Mouse (Mus musculus): ENCODE measurements around the gene Eif1b. TPM values are rescaled to one million over a fixed set of nuclear protein-coding genes. Genes with fewer than 3 reads are reported as not detected.
A peak's percentile ranks its signal among the peaks of the same experiment; 100 is the strongest.

Gene Eif1b
- polyA plus RNA-seq (2016; fragmentation: Nextera tagmentation; extraction: Ambion mirVana) = 234 and 237 TPM in 2 replicates

DNA sequence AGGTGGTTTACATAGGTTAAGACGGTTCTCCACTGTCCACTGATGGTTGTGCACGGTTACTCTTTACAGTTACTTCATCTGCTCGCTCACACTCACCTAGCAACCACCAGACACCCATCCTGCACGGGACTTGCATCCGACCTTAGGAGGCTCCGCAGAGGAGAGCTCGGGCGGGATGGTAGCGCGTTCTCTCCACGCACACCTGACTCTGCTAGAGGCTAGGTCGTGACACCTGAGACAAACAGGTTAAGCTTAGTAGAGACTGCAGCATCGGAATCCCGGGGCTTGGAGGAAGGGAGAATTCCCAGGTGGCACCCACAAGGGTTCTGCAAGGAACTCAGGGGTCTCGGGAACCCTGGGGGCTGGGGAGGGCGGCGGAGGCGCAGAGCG is at the start of gene Eif1b:
Eif1b (plus strand) TSS at position 223 of the 390 bp plus-strand sequence.
- H3K4me2 ChIP-seq (replicated peaks) = peak within 1 kb of the TSS; percentile 94
- no peaks in the 10 kb centered on the region for H3K27me3 ChIP-seq
- H3K9ac ChIP-seq = peak within 1 kb of the TSS; percentile 99
- peaks cover 14% of the 10 kb centered on the region for H3K4me1 ChIP-seq
- WGBS = 4% methylated on average over 19 of the region's 19 CpGs
- H3K9me3 ChIP-seq = no peaks in the 10 kb centered on the region
- peak within 1 kb of the TSS; percentile 99 for H3K4me3 ChIP-seq
- peak within 1 kb of the TSS; percentile 93 for H3K27ac ChIP-seq
- H3K36me3 ChIP-seq = peaks cover 24% of the 10 kb centered on the region
- peak; percentile 0; the same call in 1 of the 2 replicates for ATAC-seq (ENCODE audit: insufficient number of reproducible peaks, insufficient read depth, low FRiP score, low TSS enrichment)

DNA sequence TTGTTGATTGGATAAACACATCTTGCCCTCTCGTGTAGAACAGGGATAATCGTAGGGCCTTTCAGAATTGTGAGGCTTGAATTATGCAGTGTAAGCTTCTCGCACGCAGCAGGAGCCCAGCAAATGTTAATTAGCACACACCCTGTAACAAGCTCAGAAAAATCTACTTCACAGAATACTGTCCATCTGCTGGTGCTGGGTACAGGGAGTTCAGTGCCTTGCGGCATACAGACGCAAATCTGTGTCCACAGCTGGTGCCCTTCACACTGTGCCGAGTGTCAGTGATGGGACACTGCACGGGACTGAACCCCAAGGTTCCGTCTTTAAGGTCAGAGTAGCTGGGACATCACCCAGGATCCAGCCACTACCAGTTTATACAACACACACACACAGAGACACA is 47.4 kb upstream of the Eif1b start:
- Histone ChIP-seq H3K36me3 (no peaks in the 10 kb centered on the region), H3K9me3 (no peaks in the 10 kb centered on the region), H3K9ac (no peak overlapping the region), H3K4me1 (no peaks in the 10 kb centered on the region; the same call in 1 of the 2 replicates), H3K4me2 (replicated peaks) (no peak overlapping the region), H3K27me3 (no peaks in the 10 kb centered on the region; the same call in 1 of the 2 replicates), H3K4me3 (no peak overlapping the region), H3K27ac (no peak overlapping the region)
- no peak for ATAC-seq (ENCODE audit: insufficient number of reproducible peaks, insufficient read depth, low FRiP score, low TSS enrichment)
- 79% methylated on average over 9 of the region's 9 CpGs for WGBS

DNA sequence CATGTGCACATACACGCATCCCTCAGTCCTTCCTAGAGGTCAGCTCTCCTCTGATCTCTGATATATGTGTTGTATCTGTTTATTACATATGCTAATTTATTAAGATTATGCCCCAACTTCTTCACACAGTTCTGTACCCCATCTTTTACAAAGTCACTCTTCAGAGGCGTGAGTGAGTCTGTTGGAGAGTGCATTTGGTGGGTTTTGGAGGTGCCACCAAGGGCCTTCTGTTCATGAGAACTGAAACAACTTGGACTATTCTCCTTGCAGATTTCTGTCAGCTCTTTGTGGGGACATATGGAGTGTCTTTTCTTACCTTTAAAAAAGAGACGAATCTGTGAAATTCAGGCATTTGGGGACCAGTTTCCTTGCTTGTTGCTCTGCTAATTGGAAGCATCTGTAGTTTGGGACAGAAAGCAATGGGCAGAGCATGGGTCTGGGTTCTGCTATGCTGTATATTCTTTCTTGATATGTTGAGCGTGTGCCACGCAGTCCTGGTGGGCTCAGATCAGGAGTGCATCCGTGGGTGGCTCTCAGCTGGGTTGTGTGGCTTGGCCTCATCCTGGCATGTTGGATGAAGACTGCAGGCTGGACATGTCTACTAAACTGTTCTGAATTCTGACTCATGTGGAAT is 42.2 kb upstream of the Eif1b start:
- no peak for ATAC-seq (ENCODE audit: insufficient number of reproducible peaks, insufficient read depth, low FRiP score, low TSS enrichment)
- Histone ChIP-seq H3K9ac (no peak overlapping the region), H3K27ac (no peak overlapping the region), H3K36me3 (no peaks in the 10 kb centered on the region), H3K4me1 (no peaks in the 10 kb centered on the region; the same call in 1 of the 2 replicates), H3K4me3 (no peak overlapping the region), H3K9me3 (no peaks in the 10 kb centered on the region), H3K4me2 (replicated peaks) (no peak overlapping the region), H3K27me3 (no peaks in the 10 kb centered on the region)
- WGBS = 67% methylated on average over 6 of the region's 6 CpGs

DNA sequence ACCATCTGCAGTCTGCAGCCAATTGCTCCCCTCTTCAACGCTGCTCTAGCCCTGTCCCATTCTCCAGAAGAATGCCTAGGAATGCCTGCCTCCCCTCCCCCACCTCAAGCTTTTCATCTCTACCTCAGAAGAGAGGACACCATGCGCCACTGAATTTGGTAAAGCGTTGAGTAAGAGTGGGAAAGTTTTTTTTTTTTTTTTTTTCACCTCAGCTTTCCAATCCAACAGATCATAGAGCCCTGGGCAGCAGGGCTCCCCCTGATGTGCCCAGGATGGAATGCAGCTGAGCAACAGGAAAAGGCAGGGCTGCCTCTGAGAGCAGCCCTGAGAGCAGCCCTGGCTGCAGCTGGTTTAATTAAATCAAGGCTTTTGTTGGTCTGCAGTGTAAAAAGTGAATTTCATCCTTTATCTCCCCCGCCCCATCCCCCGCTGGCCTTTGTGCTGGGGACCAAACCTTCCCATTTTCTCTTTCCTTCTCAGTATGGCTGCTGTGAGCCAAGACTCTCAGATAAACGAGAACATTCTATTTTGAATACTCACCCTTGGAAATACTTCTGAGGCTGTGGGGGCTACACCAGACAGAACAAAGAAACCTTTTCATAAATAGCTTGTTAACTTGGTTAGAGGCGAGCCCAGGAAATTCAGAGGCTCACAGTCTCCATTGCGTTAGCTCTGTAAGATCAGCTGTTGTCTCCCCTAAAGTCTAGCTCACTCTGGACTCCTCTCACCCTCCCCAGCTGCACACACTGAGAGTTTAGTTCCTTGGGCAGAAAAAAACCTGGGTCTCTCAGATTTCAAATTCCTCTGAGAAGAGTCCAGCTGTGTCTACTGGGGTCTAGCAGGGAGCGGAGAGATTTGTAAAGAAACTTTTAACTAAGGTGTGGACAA is 36.0 kb upstream of the Eif1b start:
- no peak overlapping the region for H3K4me3 ChIP-seq
- no peaks in the 10 kb centered on the region for H3K27me3 ChIP-seq
- H3K9ac ChIP-seq = no peak overlapping the region
- 8% methylated on average over 9 of the region's 9 CpGs for WGBS
- H3K9me3 ChIP-seq = no peaks in the 10 kb centered on the region
- H3K4me2 ChIP-seq (replicated peaks) = 0 out of 2 replicates have a peak overlapping the region, but pooled peaks have one; percentile 19
- H3K4me1 ChIP-seq = peaks cover 16% of the 10 kb centered on the region
- peak; percentile 70 for ATAC-seq (ENCODE audit: insufficient number of reproducible peaks, insufficient read depth, low FRiP score, low TSS enrichment)
- peak overlapping the region; percentile 87 for H3K27ac ChIP-seq
- H3K36me3 ChIP-seq = no peaks in the 10 kb centered on the region

DNA sequence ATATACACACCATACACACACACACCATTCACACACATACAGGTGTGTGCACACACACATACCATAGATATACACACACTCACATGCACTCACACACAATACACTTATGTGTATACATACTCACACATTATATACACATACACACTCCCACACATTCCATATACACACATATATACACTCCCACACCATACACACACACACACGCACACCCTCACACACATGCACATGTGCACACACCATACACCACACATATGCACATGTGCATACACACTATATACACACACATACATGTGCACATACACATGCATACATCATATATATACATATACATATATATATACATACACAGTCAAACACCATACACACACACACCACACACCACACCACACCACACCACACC is 21.6 kb upstream of the Eif1b start:
- no peak overlapping the region for H3K27ac ChIP-seq
- no peak overlapping the region for H3K4me3 ChIP-seq
- no peak for ATAC-seq (ENCODE audit: insufficient number of reproducible peaks, insufficient read depth, low FRiP score, low TSS enrichment)
- 89% methylated on average over 1 of the region's 1 CpGs for WGBS
- H3K36me3 ChIP-seq = no peaks in the 10 kb centered on the region
- peaks cover 4% of the 10 kb centered on the region; the same call in 1 of the 2 replicates for H3K4me1 ChIP-seq
- H3K9me3 ChIP-seq = no peaks in the 10 kb centered on the region
- H3K9ac ChIP-seq = no peak overlapping the region
- no peaks in the 10 kb centered on the region for H3K27me3 ChIP-seq
- no peak overlapping the region for H3K4me2 ChIP-seq (replicated peaks)

GRCm38 (mm10) chr9:120481644-120482043 is 10.4 kb upstream of the Eif1b start:
- H3K9me3 ChIP-seq = no peaks in the 10 kb centered on the region
- no peaks in the 10 kb centered on the region for H3K27me3 ChIP-seq
- H3K4me3 ChIP-seq = no peak overlapping the region
- no peak for ATAC-seq (ENCODE audit: insufficient number of reproducible peaks, insufficient read depth, low FRiP score, low TSS enrichment)
- WGBS = 83% methylated on average over 3 of the region's 3 CpGs
- no peaks in the 10 kb centered on the region for H3K36me3 ChIP-seq
- no peak overlapping the region for H3K27ac ChIP-seq
- no peak overlapping the region for H3K4me2 ChIP-seq (replicated peaks)
- no peaks in the 10 kb centered on the region for H3K4me1 ChIP-seq
- H3K9ac ChIP-seq = no peak overlapping the region

GRCm38 (mm10) chr9:120482382-120482781 is 9.7 kb upstream of the Eif1b start:
- no peaks in the 10 kb centered on the region for H3K9me3 ChIP-seq
- ATAC-seq (ENCODE audit: insufficient number of reproducible peaks, insufficient read depth, low FRiP score, low TSS enrichment) = no peak
- 92% methylated on average over 4 of the region's 4 CpGs for WGBS

DNA sequence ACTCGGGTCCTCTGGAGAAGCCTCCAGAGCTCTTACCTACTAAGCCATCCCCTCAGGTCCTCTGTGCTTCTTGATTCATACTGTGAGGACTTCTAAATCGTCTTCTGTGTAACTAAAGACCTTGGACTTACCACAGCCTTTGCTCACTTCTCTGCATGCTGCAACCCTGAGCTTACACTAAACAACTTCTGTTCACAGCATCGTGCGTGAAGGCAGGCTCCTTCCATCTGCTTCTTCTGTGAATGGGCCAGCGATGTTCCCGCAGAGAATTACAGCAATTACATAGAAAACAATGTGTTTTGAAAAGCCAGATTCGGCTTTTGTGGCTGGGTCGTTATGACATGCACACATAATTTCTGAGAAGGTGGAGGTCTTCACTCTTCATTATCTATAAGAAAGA is 8.9 kb upstream of the Eif1b start:
- Histone ChIP-seq H3K9me3 (no peaks in the 10 kb centered on the region), H3K27ac (no peak overlapping the region), H3K4me1 (no peaks in the 10 kb centered on the region), H3K36me3 (no peaks in the 10 kb centered on the region), H3K27me3 (no peaks in the 10 kb centered on the region), H3K4me3 (no peak overlapping the region), H3K9ac (no peak overlapping the region), H3K4me2 (replicated peaks) (no peak overlapping the region)
- 85% methylated on average over 8 of the region's 8 CpGs for WGBS
- ATAC-seq (ENCODE audit: insufficient number of reproducible peaks, insufficient read depth, low FRiP score, low TSS enrichment) = no peak

More at GRCm38 (mm10) chr9:120482382-120482781, 9.7 kb upstream of the Eif1b start:
- Histone ChIP-seq H3K4me1 (no peaks in the 10 kb centered on the region), H3K27ac (no peak overlapping the region), H3K4me2 (replicated peaks) (no peak overlapping the region), H3K27me3 (no peaks in the 10 kb centered on the region), H3K4me3 (no peak overlapping the region), H3K9ac (no peak overlapping the region), H3K36me3 (no peaks in the 10 kb centered on the region)

DNA sequence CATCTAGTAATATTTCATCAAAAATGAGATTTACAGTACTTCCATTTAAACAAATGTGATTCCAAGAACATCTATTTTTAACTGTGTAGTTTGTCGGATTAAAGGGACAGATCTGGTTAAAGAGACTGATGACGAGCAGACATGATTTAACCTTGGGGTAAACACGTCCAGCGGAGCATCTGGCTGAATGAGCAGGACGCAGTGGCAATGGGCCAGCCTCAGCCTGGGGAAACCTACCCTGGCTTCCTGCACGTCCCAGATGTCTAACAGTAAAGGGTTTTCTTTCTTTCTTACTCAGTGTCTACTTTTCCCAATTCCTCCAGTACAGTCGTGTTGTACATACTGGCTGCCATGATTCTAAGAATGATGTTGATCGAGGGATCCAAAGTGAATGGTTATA is 5.0 kb upstream of the Eif1b start:
- no peak for ATAC-seq (ENCODE audit: insufficient number of reproducible peaks, insufficient read depth, low FRiP score, low TSS enrichment)
- Histone ChIP-seq H3K4me1 (no peaks in the 10 kb centered on the region), H3K36me3 (no peaks in the 10 kb centered on the region), H3K4me3 (no peak overlapping the region), H3K9ac (no peak overlapping the region), H3K9me3 (no peaks in the 10 kb centered on the region), H3K27ac (no peak overlapping the region), H3K4me2 (replicated peaks) (no peak overlapping the region), H3K27me3 (no peaks in the 10 kb centered on the region)
- 80% methylated on average over 8 of the region's 8 CpGs for WGBS

DNA sequence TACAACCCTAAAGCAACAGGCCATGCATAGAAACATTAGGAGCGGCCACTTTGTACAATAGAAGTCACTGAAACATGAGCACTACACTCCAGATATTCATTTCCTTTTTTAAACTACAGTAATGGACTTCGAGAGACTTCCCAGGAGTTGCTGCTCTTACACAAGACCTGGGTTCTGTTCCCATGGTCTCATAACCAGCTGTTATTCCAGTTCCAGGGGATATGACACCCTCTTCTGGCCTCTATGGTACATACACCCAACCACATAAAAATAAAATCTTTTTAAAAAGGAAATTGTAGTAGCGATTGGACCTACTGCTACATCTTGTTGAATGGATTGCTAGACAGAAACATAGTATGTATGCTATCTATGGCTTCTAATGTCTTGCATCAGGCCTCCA is 523 bp upstream of the Eif1b start:
- Histone ChIP-seq H3K4me2 (replicated peaks) (peak overlapping the region; percentile 94), H3K27ac (no peak overlapping the region), H3K27me3 (no peaks in the 10 kb centered on the region), H3K4me3 (peak overlapping the region; percentile 99; the same call in 1 of the 2 replicates), H3K9ac (no peak overlapping the region), H3K36me3 (peaks cover 24% of the 10 kb centered on the region), H3K4me1 (peaks cover 14% of the 10 kb centered on the region), H3K9me3 (no peaks in the 10 kb centered on the region)
- ATAC-seq (ENCODE audit: insufficient number of reproducible peaks, insufficient read depth, low FRiP score, low TSS enrichment) = no peak
- WGBS = 82% methylated on average over 3 of the region's 3 CpGs

- H3K4me2 ChIP-seq (replicated peaks) = peak overlapping the region; percentile 94
- H3K36me3 ChIP-seq = peaks cover 24% of the 10 kb centered on the region
- H3K27me3 ChIP-seq = no peaks in the 10 kb centered on the region
- under 1% methylated on average over 87 of the region's 97 CpGs for WGBS
- H3K9ac ChIP-seq = peak overlapping the region; percentile 99
- H3K4me1 ChIP-seq = peaks cover 14% of the 10 kb centered on the region
- H3K9me3 ChIP-seq = no peaks in the 10 kb centered on the region
- H3K27ac ChIP-seq = peak overlapping the region; percentile 93
- peak overlapping the region; percentile 99 for H3K4me3 ChIP-seq
- ATAC-seq (ENCODE audit: insufficient number of reproducible peaks, insufficient read depth, low FRiP score, low TSS enrichment) = peak; percentile 68
Measured at GRCm38 (mm10) chr9:120492400-120493351, 644 bp downstream of the Eif1b start.
